In genomic region chr2:144452364-144453008, GRCm38 (mm10) we compare ENCODE assay signal across 8 mouse cellular contexts.
DNase-seq lines count a peak whose midpoint lies in the region; ATAC-seq and TF ChIP-seq lines count a peak whose summit lies in the region.

No protein-coding gene starts in this region.

- no peak overlapping the region for H3K4me3 ChIP-seq in intestine, postnatal 0 days (ENCODE audit: low read depth, low read length)
- no peak overlapping the region for H3K4me3 ChIP-seq in midbrain, embryonic 11.5 days (ENCODE audit: low read depth, low read length)

- no peaks in the 10 kb centered on the region for H3K36me3 ChIP-seq in intestine, postnatal 0 days (ENCODE audit: control insufficient read depth, insufficient read depth)
- H3K36me3 ChIP-seq in midbrain, embryonic 11.5 days (ENCODE audit: control insufficient read depth, insufficient read depth, low read length): no peaks in the 10 kb centered on the region

- DNase-seq in adrenal gland, adult 18-20 months (ENCODE audit: low spot score in 2 of 2): peak; percentile 66 to 74
- DNase-seq in embryo, embryonic 10 days (ENCODE audit: low spot score): peak; percentile 90
- DNase-seq in gastrocnemius, postnatal 36 days: peak; percentile 40 to 63
- peak; percentile 83 to 90 for DNase-seq in left cerebral cortex, postnatal 25 days (ENCODE audit: low spot score in 2 of 2)
- peak; percentile 92 for DNase-seq in midbrain, embryonic 11.5 days (ENCODE audit: low spot score, missing footprints)
- peak; percentile 76 for DNase-seq in right cerebral cortex, postnatal 4 days
- DNase-seq in yolk sac, embryonic 10.5 days (ENCODE audit: low spot score): peak; percentile 58

- no peaks in the 10 kb centered on the region for H3K4me1 ChIP-seq in intestine, postnatal 0 days (replicated peaks; ENCODE audit: control insufficient read depth, insufficient read depth, low read length)
- H3K4me1 ChIP-seq in midbrain, embryonic 11.5 days (ENCODE audit: control insufficient read depth, insufficient read depth, low read length): no peaks in the 10 kb centered on the region

- H3K27ac ChIP-seq in intestine, postnatal 0 days (ENCODE audit: low read depth, low read length): no peak overlapping the region
- H3K27ac ChIP-seq in midbrain, embryonic 11.5 days (ENCODE audit: low read depth, low read length): no peak overlapping the region

- 12% methylated on average over 8 of the region's 8 CpGs for WGBS in intestine, postnatal 0 days
- 17% methylated on average over 8 of the region's 8 CpGs for WGBS in midbrain, embryonic 11.5 days

- intact Hi-C loops in gastrocnemius, postnatal 36 days (cut with DNase I): loop anchor here (5.0 to 10.0 kb wide), 3 partner anchors 100 to 618 kb away; no protein-coding TSS in a partner anchor
- intact Hi-C loops in left cerebral cortex, postnatal 25 days (cut with DNase I): loop anchor here (2.0 to 10.0 kb wide), 4 partner anchors 150 to 1338 kb away; no protein-coding TSS in a partner anchor

- no peak overlapping the region for H3K9ac ChIP-seq in intestine, postnatal 0 days (ENCODE audit: low read depth, low read length)
- no peak overlapping the region for H3K9ac ChIP-seq in midbrain, embryonic 11.5 days (ENCODE audit: low read length)

- no peak overlapping the region for H3K4me2 ChIP-seq in intestine, postnatal 0 days (replicated peaks; ENCODE audit: low read depth)
- no peak overlapping the region for H3K4me2 ChIP-seq in midbrain, embryonic 11.5 days

- ATAC-seq in intestine, postnatal 0 days: peak; percentile 74
- ATAC-seq in midbrain, embryonic 11.5 days (ENCODE audit: low FRiP score): peak; percentile 70; the same call in 1 of the 2 replicates

- 0 out of 2 replicates have a peak, but pooled peaks cover 3% of the 10 kb centered on the region for H3K27me3 ChIP-seq in intestine, postnatal 0 days (replicated peaks; ENCODE audit: control insufficient read depth, insufficient read depth, low read length)
- H3K27me3 ChIP-seq in midbrain, embryonic 11.5 days (ENCODE audit: control insufficient read depth, insufficient read depth, low read length): no peaks in the 10 kb centered on the region

- peak; percentile 92 for TF ChIP-seq CTCF in intestine, postnatal 0 days (IDR thresholded peaks at IDR 0.05; ENCODE audit: low read depth)

- no peaks in the 10 kb centered on the region for H3K9me3 ChIP-seq in intestine, postnatal 0 days (ENCODE audit: control insufficient read depth)
- no peaks in the 10 kb centered on the region for H3K9me3 ChIP-seq in midbrain, embryonic 11.5 days (ENCODE audit: control insufficient read depth, low read length)
